Mouse (Mus musculus) ES-E14 (cell line): ENCODE results near the gene Neurod6.

Experiments
- ZC3H11A ChIP-seq: IDR thresholded peaks from 2 replicates; pipeline ENCODE4 v1.6.1; 2012; ENCODE audit warnings: low read depth, mild to moderate bottlenecking, inconsistent platforms, low read length, borderline replicate concordance
- ZNF384 ChIP-seq: IDR thresholded peaks from 2 replicates; pipeline ENCODE4 v1.6.1; 2012; ENCODE audit warnings: low read depth, low read length, inconsistent platforms

DNA sequence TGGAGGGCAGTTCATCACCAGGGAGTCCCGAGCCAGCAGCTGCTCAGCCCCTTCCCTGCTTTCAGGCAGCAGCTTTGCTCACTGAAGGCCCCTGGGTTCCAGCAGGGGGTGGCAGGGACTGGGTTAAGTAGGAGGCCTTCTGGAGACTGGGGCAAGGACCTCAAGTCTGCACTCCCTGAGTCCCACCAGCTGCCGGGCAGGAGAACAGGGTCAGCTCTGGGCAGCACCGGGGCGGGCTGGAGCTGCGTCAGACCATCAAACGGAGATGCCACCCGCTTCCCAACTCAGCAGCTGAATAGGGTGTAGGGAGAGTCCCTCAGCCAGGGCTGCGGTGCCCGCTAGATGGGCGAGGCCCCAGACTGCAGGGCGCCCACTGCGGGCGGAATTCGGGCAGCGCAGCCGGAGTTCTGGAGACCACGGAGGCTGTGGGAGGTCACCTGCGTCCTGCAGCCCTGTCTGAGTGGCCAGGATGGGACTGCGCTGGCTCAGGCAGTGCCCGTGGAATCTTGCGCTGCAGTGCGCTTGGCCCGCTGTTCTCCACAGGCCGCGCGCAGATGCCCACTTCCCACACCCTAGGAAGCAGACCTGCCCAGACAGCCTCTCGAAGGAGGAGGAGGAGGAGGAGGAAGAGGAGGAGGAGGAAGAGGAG lies 4.3 kb downstream of the Neurod6 start:
- TF ChIP-seq ZNF384 (no peak), ZC3H11A (no peak)
